Mouse (Mus musculus) bone marrow macrophage, adult 2 months (primary cell): ENCODE measurements at regions not wholly inside any gene's neighbourhood (a gene's known extent, or its start where the extent isn't known, plus 50 kb on each side); places are given as distances from the start of the nearest gene placed in this dataset.

Source experiments
- CTCF ChIP-seq: IDR thresholded peaks from 2 replicates; pipeline ENCODE4 v1.5.1; 2012; ENCODE audit warnings: low read depth, mild to moderate bottlenecking, low read length, moderate library complexity
- POLR2A ChIP-seq: IDR thresholded peaks from 2 replicates; pipeline ENCODE4 v1.6.1; 2012; ENCODE audit warnings: mild to moderate bottlenecking, low read depth, low read length, borderline replicate concordance

DNA sequence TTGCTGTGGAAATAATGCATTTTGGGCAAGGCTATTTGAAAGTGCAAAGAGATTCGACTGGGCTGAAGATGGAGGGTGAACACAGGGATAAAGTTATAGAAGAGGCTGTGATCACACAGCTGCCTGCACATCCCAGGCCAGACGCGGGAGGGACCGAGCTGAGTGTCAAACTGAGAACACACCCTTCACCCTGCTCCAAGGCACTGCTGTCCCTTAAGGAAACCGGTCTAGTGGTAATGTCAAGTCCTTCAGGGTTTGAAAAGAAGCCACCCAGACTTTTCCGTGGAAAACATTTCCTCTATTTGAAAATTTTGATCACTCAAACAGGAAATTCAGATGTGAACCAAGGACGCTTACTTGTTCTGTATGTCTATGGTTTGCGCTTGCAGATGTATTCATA is 134.6 kb downstream of the Gm11011 start:
- TF ChIP-seq CTCF (no peak), POLR2A (no peak)
